Mouse (Mus musculus) embryo, embryonic 10 days (tissue): ENCODE measurements around the gene Ebf1.

Experiments used
- DNase-seq: peaks from one replicate; pipeline ENCODE4 v3.0.0-alpha.2; 2015; ENCODE audit warnings: low spot score

The Ebf1 gene

GRCm38 (mm10) chr11:44841127-44842056 lies 224.3 kb downstream of the Ebf1 start:
- peak; percentile 26 for DNase-seq

GRCm38 (mm10) chr11:44851874-44852273 lies 234.8 kb downstream of the Ebf1 start:
- DNase-seq: no peak

- no peak for DNase-seq
These were observed 235.8 kb downstream of the Ebf1 start for GRCm38 (mm10) chr11:44852921-44853320.

GRCm38 (mm10) chr11:44854496-44854895 lies 237.4 kb downstream of the Ebf1 start:
- no peak for DNase-seq

GRCm38 (mm10) chr11:44861108-44861507 lies 244.0 kb downstream of the Ebf1 start:
- DNase-seq: no peak

GRCm38 (mm10) chr11:44863910-44864309 lies 246.8 kb downstream of the Ebf1 start:
- no peak for DNase-seq

- DNase-seq: no peak
These were observed 249.5 kb downstream of the Ebf1 start for GRCm38 (mm10) chr11:44866476-44867149.

- DNase-seq: no peak
These were observed 250.3 kb downstream of the Ebf1 start for GRCm38 (mm10) chr11:44867433-44867832.

GRCm38 (mm10) chr11:44873876-44874275 lies 256.8 kb downstream of the Ebf1 start:
- DNase-seq: no peak

- DNase-seq: no peak
These were observed 258.1 kb downstream of the Ebf1 start for GRCm38 (mm10) chr11:44875171-44875570.

- no peak for DNase-seq
These were observed 264.1 kb downstream of the Ebf1 start for GRCm38 (mm10) chr11:44881056-44881683.

- no peak for DNase-seq
These were observed 265.4 kb downstream of the Ebf1 start for GRCm38 (mm10) chr11:44882476-44882970.

GRCm38 (mm10) chr11:44884337-44884736 lies 267.2 kb downstream of the Ebf1 start:
- no peak for DNase-seq

- no peak for DNase-seq
These were observed 269.8 kb downstream of the Ebf1 start for GRCm38 (mm10) chr11:44886897-44887296.

- no peak for DNase-seq
These were observed 270.6 kb downstream of the Ebf1 start for GRCm38 (mm10) chr11:44887691-44888090.

GRCm38 (mm10) chr11:44888390-44888789 lies 271.3 kb downstream of the Ebf1 start:
- DNase-seq: no peak

- DNase-seq: peak; percentile 38
These were observed 275.9 kb downstream of the Ebf1 start for GRCm38 (mm10) chr11:44892814-44893521.

- no peak for DNase-seq
These were observed 276.9 kb downstream of the Ebf1 start for GRCm38 (mm10) chr11:44893986-44894385.

- no peak for DNase-seq
These were observed 277.7 kb downstream of the Ebf1 start for GRCm38 (mm10) chr11:44894798-44895197.

- DNase-seq: no peak
These were observed 278.8 kb downstream of the Ebf1 start for GRCm38 (mm10) chr11:44895893-44896292.

- peak; percentile 43 for DNase-seq
These were observed 280.1 kb downstream of the Ebf1 start for GRCm38 (mm10) chr11:44897140-44897665.

- DNase-seq: no peak
These were observed 282.4 kb downstream of the Ebf1 start for GRCm38 (mm10) chr11:44899554-44899953.
